Mouse (Mus musculus) hindbrain, embryonic 13.5 days (tissue): ENCODE measurements around the gene Armc6. TPM values are rescaled to one million over a fixed set of nuclear protein-coding genes. Genes with fewer than 3 reads are reported as not detected.
A peak's percentile ranks its signal among the peaks of the same experiment; 100 is the strongest.

Source experiments
- ATAC-seq: fragments of 200-750 bp; cut with Nextera tagmentation; 2 replicates; pipeline ENCODE4 v1.8.0; 2017; ENCODE audit warnings: moderate TSS enrichment; ENCODE audit not compliant: low FRiP score
- H3K27ac ChIP-seq: fragments of 300-500 bp; sonication (generic); 2 replicates; pipeline ENCODE4 v1.5.1; 2015; ENCODE audit warnings: inconsistent platforms, mild to moderate bottlenecking, moderate library complexity
- H3K27me3 ChIP-seq: fragments of 300-500 bp; sonication (generic); 2 replicates; pipeline ENCODE4 v1.6.1; 2015; ENCODE audit warnings: mild to moderate bottlenecking, inconsistent platforms
- H3K36me3 ChIP-seq: fragments of 300-500 bp; sonication (generic); 2 replicates; pipeline ENCODE4 v1.6.1; 2015; ENCODE audit warnings: mild to moderate bottlenecking, inconsistent platforms
- H3K4me1 ChIP-seq: fragments of 300-500 bp; sonication (generic); replicated peaks from 2 replicates; pipeline ENCODE4 v1.6.1; 2015; ENCODE audit warnings: inconsistent platforms
- H3K4me2 ChIP-seq: fragments of 300-500 bp; sonication (generic); 2 replicates; pipeline ENCODE4 v1.6.1; 2015; ENCODE audit warnings: inconsistent platforms, mild to moderate bottlenecking, moderate library complexity
- H3K4me3 ChIP-seq: fragments of 300-500 bp; sonication (generic); 2 replicates; pipeline ENCODE4 v1.5.1; 2015; ENCODE audit warnings: mild to moderate bottlenecking, inconsistent platforms
- H3K9ac ChIP-seq: fragments of 300-500 bp; sonication (generic); 2 replicates; pipeline ENCODE4 v1.6.1; 2015; ENCODE audit warnings: mild to moderate bottlenecking, inconsistent platforms
- H3K9me3 ChIP-seq: fragments of 300-500 bp; sonication (generic); 2 replicates; pipeline ENCODE4 v1.6.1; 2016; ENCODE audit warnings: inconsistent platforms
- WGBS: fragments of 180-500 bp; shearing (Covaris S2); methylation state at CpG from one replicate; pipeline ENCODE4 v1.1.7; 2015; 5-methylcytosine and 5-hydroxymethylcytosine counted together
- polyA plus RNA-seq: library from polyadenylated mRNA; unstranded; fragments of >200 nt; fragmentation: Nextera tagmentation; extraction: Ambion mirVana; gene quantifications from 2 replicates; pipeline ENCODE4 v1.2.1, GENCODE M21; 2015

The Armc6 gene
- polyA plus RNA-seq, 1 experiment from 2014 or later = 79.1 TPM

GRCm38 (mm10) chr8:70210538-70210937 lies 23.7 kb downstream of the Armc6 start:
- Histone ChIP-seq H3K27ac (no peak overlapping the region), H3K4me2 (peak overlapping the region; percentile 16; the same call in 1 of the 2 replicates), H3K9me3 (no peaks in the 10 kb centered on the region), H3K4me1 (peaks cover 13% of the 10 kb centered on the region), H3K9ac (peak overlapping the region; percentile 36; the same call in 1 of the 2 replicates), H3K27me3 (peaks cover 24% of the 10 kb centered on the region), H3K36me3 (no peaks in the 10 kb centered on the region), H3K4me3 (peak overlapping the region; percentile 71; the same call in 1 of the 2 replicates)
- ATAC-seq = no peak
- 38% methylated on average over 8 of the region's 8 CpGs for WGBS

DNA sequence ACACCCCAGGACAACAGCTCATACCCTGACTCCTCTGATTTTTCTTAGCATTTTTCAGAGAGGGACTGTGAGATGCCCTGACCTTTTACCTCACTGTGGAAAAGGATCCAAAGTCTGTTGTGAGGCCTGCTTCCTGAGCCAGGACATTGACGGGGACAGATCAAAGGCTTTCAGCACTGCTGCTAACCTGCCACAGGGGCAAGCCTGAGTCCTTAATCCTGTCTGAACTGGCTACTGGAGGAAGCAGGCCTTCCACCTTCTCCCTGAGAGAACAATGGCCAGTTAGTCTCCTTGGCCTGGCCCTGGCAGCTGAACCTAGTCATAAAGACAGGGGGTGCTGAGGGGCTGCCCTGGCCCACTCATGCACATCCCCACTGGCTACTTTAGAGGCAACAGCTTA lies 26.1 kb downstream of the Armc6 start:
- no peak for ATAC-seq
- 60% methylated on average over 1 of the region's 1 CpGs for WGBS
- H3K9me3 ChIP-seq = no peaks in the 10 kb centered on the region
- H3K4me1 ChIP-seq = peaks cover 11% of the 10 kb centered on the region
- H3K9ac ChIP-seq = no peak overlapping the region
- peaks cover 20% of the 10 kb centered on the region for H3K27me3 ChIP-seq
- no peak overlapping the region for H3K4me3 ChIP-seq
- no peak overlapping the region for H3K27ac ChIP-seq
- no peak overlapping the region for H3K4me2 ChIP-seq
- H3K36me3 ChIP-seq = no peaks in the 10 kb centered on the region

- WGBS = 50% methylated on average over 1 of the region's 1 CpGs
- no peaks in the 10 kb centered on the region for H3K36me3 ChIP-seq
- no peak overlapping the region for H3K4me2 ChIP-seq
- H3K9ac ChIP-seq = no peak overlapping the region
- H3K4me3 ChIP-seq = no peak overlapping the region
- no peaks in the 10 kb centered on the region for H3K9me3 ChIP-seq
- no peak overlapping the region for H3K27ac ChIP-seq
- H3K27me3 ChIP-seq = peaks cover 7% of the 10 kb centered on the region
- no peak for ATAC-seq
- peaks cover 4% of the 10 kb centered on the region; the same call in 1 of the 2 replicates for H3K4me1 ChIP-seq
Measured at GRCm38 (mm10) chr8:70204757-70205156, 29.5 kb downstream of the Armc6 start.

GRCm38 (mm10) chr8:70203072-70203471 lies 31.2 kb downstream of the Armc6 start:
- 0 out of 2 replicates have a peak, but pooled peaks cover 2% of the 10 kb centered on the region for H3K27me3 ChIP-seq
- ATAC-seq = no peak

GRCm38 (mm10) chr8:70201417-70201816 lies 32.8 kb downstream of the Armc6 start:
- H3K4me1 ChIP-seq = peaks cover 9% of the 10 kb centered on the region
- no peak overlapping the region for H3K4me3 ChIP-seq
- H3K4me2 ChIP-seq = no peak overlapping the region
- no peaks in the 10 kb centered on the region for H3K36me3 ChIP-seq
- 0 out of 2 replicates have a peak, but pooled peaks cover 2% of the 10 kb centered on the region for H3K27me3 ChIP-seq
- no peak overlapping the region for H3K27ac ChIP-seq
- no peak overlapping the region for H3K9ac ChIP-seq
- WGBS = 94% methylated on average over 3 of the region's 3 CpGs
- ATAC-seq = no peak
- no peaks in the 10 kb centered on the region for H3K9me3 ChIP-seq

More at GRCm38 (mm10) chr8:70203072-70203471, 31.2 kb downstream of the Armc6 start:
- Histone ChIP-seq H3K9me3 (no peaks in the 10 kb centered on the region), H3K4me3 (no peak overlapping the region), H3K9ac (no peak overlapping the region), H3K27ac (no peak overlapping the region), H3K4me1 (peaks cover 5% of the 10 kb centered on the region), H3K36me3 (no peaks in the 10 kb centered on the region), H3K4me2 (no peak overlapping the region)
- WGBS = 76% methylated on average over 4 of the region's 4 CpGs

GRCm38 (mm10) chr8:70200098-70200681 lies 34.1 kb downstream of the Armc6 start:
- Histone ChIP-seq H3K4me2 (no peak overlapping the region), H3K27me3 (0 out of 2 replicates have a peak, but pooled peaks cover 2% of the 10 kb centered on the region), H3K27ac (no peak overlapping the region), H3K4me1 (peaks cover 9% of the 10 kb centered on the region), H3K4me3 (no peak overlapping the region), H3K36me3 (no peaks in the 10 kb centered on the region), H3K9me3 (no peaks in the 10 kb centered on the region), H3K9ac (no peak overlapping the region)
- ATAC-seq = no peak; the same call in 1 of the 2 replicates
- 71% methylated on average over 5 of the region's 5 CpGs for WGBS

DNA sequence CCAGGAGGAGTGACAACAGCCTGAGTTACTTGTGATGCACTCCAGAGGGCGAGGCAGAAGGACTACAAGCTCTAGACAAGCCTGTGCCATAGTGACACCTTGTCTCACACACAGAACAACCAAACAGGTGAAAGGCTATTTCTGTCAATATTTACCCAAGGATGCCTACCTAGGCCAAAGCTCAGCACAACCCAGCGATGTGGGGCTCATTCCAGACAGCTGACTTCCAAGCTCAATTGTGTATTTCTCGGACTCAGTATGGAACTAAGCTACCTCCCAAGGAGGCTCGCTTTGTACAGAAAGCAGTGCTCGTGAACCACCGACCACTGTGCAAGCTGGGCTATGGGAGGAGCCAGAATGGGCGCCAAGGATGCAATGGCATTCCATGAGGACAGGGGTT lies 36.7 kb downstream of the Armc6 start:
- Histone ChIP-seq H3K4me1 (peaks cover 9% of the 10 kb centered on the region), H3K9ac (peak overlapping the region; percentile 29), H3K4me3 (no peak overlapping the region), H3K36me3 (peaks cover 4% of the 10 kb centered on the region; the same call in 1 of the 2 replicates), H3K4me2 (no peak overlapping the region), H3K27me3 (0 out of 2 replicates have a peak, but pooled peaks cover 2% of the 10 kb centered on the region), H3K27ac (no peak overlapping the region), H3K9me3 (no peaks in the 10 kb centered on the region)
- ATAC-seq = no peak
- 51% methylated on average over 7 of the region's 7 CpGs for WGBS

- H3K27ac ChIP-seq = no peak overlapping the region
- H3K4me2 ChIP-seq = no peak overlapping the region
- 75% methylated on average over 2 of the region's 2 CpGs for WGBS
- ATAC-seq = no peak
- H3K9me3 ChIP-seq = no peaks in the 10 kb centered on the region
- H3K9ac ChIP-seq = no peak overlapping the region
- H3K4me1 ChIP-seq = peaks cover 14% of the 10 kb centered on the region
- H3K27me3 ChIP-seq = no peaks in the 10 kb centered on the region
- peaks cover 6% of the 10 kb centered on the region; the same call in 1 of the 2 replicates for H3K36me3 ChIP-seq
- no peak overlapping the region for H3K4me3 ChIP-seq
Measured at GRCm38 (mm10) chr8:70195762-70196161, 38.5 kb downstream of the Armc6 start.

DNA sequence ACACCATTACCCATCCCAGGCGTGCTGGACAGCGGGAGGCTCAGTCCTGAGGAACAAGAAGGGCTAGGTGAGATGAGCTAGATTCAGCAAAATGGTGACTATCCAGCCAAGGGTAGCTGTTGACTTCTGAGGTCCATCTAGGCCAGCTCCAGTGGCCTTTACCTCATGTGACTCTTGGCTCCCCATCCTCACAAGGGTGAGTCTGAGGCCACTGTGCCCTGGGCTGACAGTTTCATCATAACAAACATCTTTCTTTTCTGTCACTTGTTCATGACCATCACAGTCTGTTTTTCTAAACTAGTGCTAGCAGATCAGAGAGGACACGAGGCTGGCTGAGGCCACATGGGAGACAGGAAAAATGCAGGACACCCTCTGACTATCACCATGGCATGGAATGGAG lies 40.1 kb downstream of the Armc6 start:
- peaks cover 11% of the 10 kb centered on the region for H3K4me1 ChIP-seq
- H3K36me3 ChIP-seq = peaks cover 11% of the 10 kb centered on the region; the same call in 1 of the 2 replicates
- no peak for ATAC-seq
- no peak overlapping the region for H3K4me3 ChIP-seq
- no peak overlapping the region for H3K27ac ChIP-seq
- H3K9ac ChIP-seq = no peak overlapping the region
- 91% methylated on average over 3 of the region's 3 CpGs for WGBS
- H3K4me2 ChIP-seq = no peak overlapping the region
- H3K27me3 ChIP-seq = no peaks in the 10 kb centered on the region
- no peaks in the 10 kb centered on the region for H3K9me3 ChIP-seq

GRCm38 (mm10) chr8:70193238-70193637 lies 41.0 kb downstream of the Armc6 start:
- H3K4me3 ChIP-seq = no peak overlapping the region
- H3K27ac ChIP-seq = no peak overlapping the region
- H3K4me2 ChIP-seq = no peak overlapping the region
- H3K9me3 ChIP-seq = no peaks in the 10 kb centered on the region
- H3K27me3 ChIP-seq = no peaks in the 10 kb centered on the region
- ATAC-seq = no peak
- H3K9ac ChIP-seq = no peak overlapping the region
- 51% methylated on average over 5 of the region's 5 CpGs for WGBS
- peaks cover 13% of the 10 kb centered on the region for H3K36me3 ChIP-seq
- H3K4me1 ChIP-seq = peaks cover 11% of the 10 kb centered on the region

GRCm38 (mm10) chr8:70188707-70189106 lies 45.6 kb downstream of the Armc6 start:
- H3K4me3 ChIP-seq = no peak overlapping the region
- peaks cover 25% of the 10 kb centered on the region for H3K36me3 ChIP-seq
- H3K27ac ChIP-seq = no peak overlapping the region
- no peaks in the 10 kb centered on the region for H3K27me3 ChIP-seq
- ATAC-seq = no peak
- no peak overlapping the region for H3K4me2 ChIP-seq
- peaks cover 5% of the 10 kb centered on the region for H3K4me1 ChIP-seq
- H3K9ac ChIP-seq = no peak overlapping the region
- no peaks in the 10 kb centered on the region for H3K9me3 ChIP-seq
- 75% methylated on average over 7 of the region's 7 CpGs for WGBS

GRCm38 (mm10) chr8:70183194-70183593 lies 51.1 kb downstream of the Armc6 start:
- Histone ChIP-seq H3K36me3 (peaks cover 52% of the 10 kb centered on the region), H3K9ac (no peak overlapping the region), H3K4me2 (no peak overlapping the region), H3K4me3 (no peak overlapping the region), H3K4me1 (peaks cover 4% of the 10 kb centered on the region; the same call in 1 of the 2 replicates), H3K9me3 (no peaks in the 10 kb centered on the region), H3K27ac (no peak overlapping the region), H3K27me3 (no peaks in the 10 kb centered on the region)
- WGBS = 88% methylated on average over 4 of the region's 4 CpGs
- no peak for ATAC-seq

- Histone ChIP-seq H3K36me3 (peaks cover 51% of the 10 kb centered on the region), H3K9me3 (no peaks in the 10 kb centered on the region), H3K27me3 (no peaks in the 10 kb centered on the region), H3K27ac (no peak overlapping the region), H3K4me2 (no peak overlapping the region), H3K9ac (0 out of 2 replicates have a peak overlapping the region, but pooled peaks have one; percentile 43), H3K4me1 (peaks cover 4% of the 10 kb centered on the region; the same call in 1 of the 2 replicates), H3K4me3 (no peak overlapping the region)
- no peak for ATAC-seq
- WGBS = 60% methylated on average over 2 of the region's 2 CpGs
Measured at GRCm38 (mm10) chr8:70181903-70182252, 52.4 kb downstream of the Armc6 start.
